Mouse (Mus musculus) neural tube, embryonic 15.5 days (tissue): Measurements from ENCODE around the gene Ahnak. TPM values are rescaled to one million over a fixed set of nuclear protein-coding genes. Genes with fewer than 3 reads are reported as not detected.

Experiments
- ATAC-seq: fragments of 200-750 bp; cut with Nextera tagmentation; 2 replicates; pipeline ENCODE4 v1.8.0; 2017; ENCODE audit warnings: mild to moderate bottlenecking, moderate TSS enrichment, moderate library complexity; ENCODE audit not compliant: low FRiP score
- H3K27ac ChIP-seq: fragments of 300-500 bp; sonication (generic); replicated peaks from 2 replicates; pipeline ENCODE4 v1.5.1; 2015; ENCODE audit warnings: mild to moderate bottlenecking, inconsistent platforms
- H3K27me3 ChIP-seq: fragments of 300-500 bp; sonication (generic); replicated peaks from 2 replicates; pipeline ENCODE4 v1.6.1; 2015; ENCODE audit warnings: inconsistent platforms
- H3K36me3 ChIP-seq: fragments of 300-500 bp; sonication (generic); 2 replicates; pipeline ENCODE4 v1.6.1; 2015; ENCODE audit warnings: inconsistent platforms
- H3K4me1 ChIP-seq: fragments of 300-500 bp; sonication (generic); 2 replicates; pipeline ENCODE4 v1.6.1; 2015; ENCODE audit warnings: inconsistent platforms
- H3K4me2 ChIP-seq: fragments of 300-500 bp; sonication (generic); 2 replicates; pipeline ENCODE4 v1.6.1; 2015; ENCODE audit warnings: inconsistent platforms, mild to moderate bottlenecking, moderate library complexity
- H3K4me3 ChIP-seq: fragments of 300-500 bp; sonication (generic); replicated peaks from 2 replicates; pipeline ENCODE4 v1.5.1; 2015; ENCODE audit warnings: mild to moderate bottlenecking, inconsistent platforms
- H3K9ac ChIP-seq: fragments of 300-500 bp; sonication (generic); replicated peaks from 2 replicates; pipeline ENCODE4 v1.6.1; 2015; ENCODE audit warnings: mild to moderate bottlenecking, inconsistent platforms
- H3K9me3 ChIP-seq: fragments of 300-500 bp; sonication (generic); replicated peaks from 2 replicates; pipeline ENCODE4 v1.6.1; 2016; ENCODE audit warnings: inconsistent platforms
- WGBS: fragments of 180-500 bp; shearing (Covaris S2); methylation state at CpG from one replicate; pipeline ENCODE4 v1.1.7; 2015; ENCODE audit warnings: mixed read lengths; 5-methylcytosine and 5-hydroxymethylcytosine counted together
- polyA plus RNA-seq: library from polyadenylated mRNA; unstranded; fragments of >200 nt; fragmentation: Nextera tagmentation; extraction: Ambion mirVana; gene quantifications from 2 replicates; pipeline ENCODE4 v1.2.1, GENCODE M21; 2015

The Ahnak gene
- polyA plus RNA-seq, 1 experiment from 2014 or later, result 4.4 TPM

DNA sequence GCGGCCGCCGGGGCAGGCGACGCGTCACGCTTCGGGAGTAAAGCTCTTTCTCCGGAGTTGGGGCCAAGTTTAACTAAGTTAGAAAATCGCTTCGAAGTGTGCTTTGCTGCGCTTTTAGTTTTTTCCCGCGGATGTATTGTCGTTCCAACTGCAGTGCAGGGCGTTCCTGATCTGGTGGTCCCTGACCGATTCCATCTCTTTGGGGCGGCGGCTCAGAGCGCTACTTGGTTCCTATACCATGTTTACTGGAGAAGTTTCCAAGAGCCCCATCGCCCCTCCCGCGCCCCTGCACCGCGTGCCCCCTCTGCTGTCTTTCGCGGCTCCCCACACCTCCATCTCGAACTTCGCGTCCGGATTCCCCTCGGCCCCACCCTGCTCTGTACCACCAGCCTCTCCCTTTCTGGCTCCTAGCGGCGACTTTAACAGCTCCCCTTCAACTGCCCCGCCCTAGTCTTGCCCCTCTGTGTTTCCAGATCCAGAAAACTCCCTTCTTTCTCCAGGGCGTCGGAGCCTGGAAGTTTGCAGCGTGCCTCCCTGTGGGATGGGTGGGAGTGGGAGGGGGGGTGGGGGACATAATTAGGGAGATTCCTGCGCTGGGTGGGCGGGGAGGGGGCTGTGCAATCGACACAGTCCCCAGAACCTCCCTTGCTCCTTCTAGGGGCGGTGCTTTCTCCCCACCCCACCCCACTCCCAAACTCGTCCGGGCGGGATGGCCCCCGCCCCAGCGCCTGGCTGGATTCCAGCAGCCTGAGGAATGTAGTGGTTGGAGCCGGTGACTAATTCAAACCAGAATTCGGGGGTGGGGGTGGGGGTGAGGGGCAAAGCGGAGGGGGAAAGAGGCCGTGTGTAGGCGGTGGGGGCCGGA is 715 bp downstream of the Ahnak start:
- Histone ChIP-seq H3K9ac (peak overlapping the region; percentile 53), H3K36me3 (no peaks in the 10 kb centered on the region), H3K9me3 (no peaks in the 10 kb centered on the region), H3K4me1 (peaks cover 61% of the 10 kb centered on the region), H3K4me3 (peak overlapping the region; percentile 48), H3K27ac (peak overlapping the region; percentile 75), H3K27me3 (peaks cover 49% of the 10 kb centered on the region), H3K4me2 (peak overlapping the region; percentile 80)
- WGBS, result under 1% methylated on average over 49 of the region's 53 CpGs
- peak; percentile 34 for ATAC-seq

GRCm38 (mm10) chr19:8990432-8991102 is 1.5 kb downstream of the Ahnak start:
- peak overlapping the region; percentile 80 for H3K4me2 ChIP-seq
- ATAC-seq, result peak; percentile 32

GRCm38 (mm10) chr19:8991245-8991870 is 2.3 kb downstream of the Ahnak start:
- peaks cover 49% of the 10 kb centered on the region for H3K27me3 ChIP-seq
- ATAC-seq, result no peak
- H3K4me3 ChIP-seq, result peak overlapping the region; percentile 48; the same call in 1 of the 2 replicates
- H3K4me2 ChIP-seq, result peak overlapping the region; percentile 80
- 80% methylated on average over 4 of the region's 4 CpGs for WGBS
- H3K36me3 ChIP-seq, result no peaks in the 10 kb centered on the region
- H3K9ac ChIP-seq, result no peak overlapping the region
- H3K27ac ChIP-seq, result no peak overlapping the region
- peaks cover 48% of the 10 kb centered on the region for H3K4me1 ChIP-seq
- no peaks in the 10 kb centered on the region for H3K9me3 ChIP-seq

More at GRCm38 (mm10) chr19:8990432-8991102, 1.5 kb downstream of the Ahnak start:
- Histone ChIP-seq H3K9ac (peak overlapping the region; percentile 32; the same call in 1 of the 2 replicates), H3K4me3 (peak overlapping the region; percentile 48), H3K9me3 (no peaks in the 10 kb centered on the region), H3K4me1 (peaks cover 53% of the 10 kb centered on the region), H3K27ac (peak overlapping the region; percentile 45; the same call in 1 of the 2 replicates), H3K27me3 (peaks cover 49% of the 10 kb centered on the region), H3K36me3 (no peaks in the 10 kb centered on the region)
- WGBS, result 26% methylated on average over 15 of the region's 15 CpGs

DNA sequence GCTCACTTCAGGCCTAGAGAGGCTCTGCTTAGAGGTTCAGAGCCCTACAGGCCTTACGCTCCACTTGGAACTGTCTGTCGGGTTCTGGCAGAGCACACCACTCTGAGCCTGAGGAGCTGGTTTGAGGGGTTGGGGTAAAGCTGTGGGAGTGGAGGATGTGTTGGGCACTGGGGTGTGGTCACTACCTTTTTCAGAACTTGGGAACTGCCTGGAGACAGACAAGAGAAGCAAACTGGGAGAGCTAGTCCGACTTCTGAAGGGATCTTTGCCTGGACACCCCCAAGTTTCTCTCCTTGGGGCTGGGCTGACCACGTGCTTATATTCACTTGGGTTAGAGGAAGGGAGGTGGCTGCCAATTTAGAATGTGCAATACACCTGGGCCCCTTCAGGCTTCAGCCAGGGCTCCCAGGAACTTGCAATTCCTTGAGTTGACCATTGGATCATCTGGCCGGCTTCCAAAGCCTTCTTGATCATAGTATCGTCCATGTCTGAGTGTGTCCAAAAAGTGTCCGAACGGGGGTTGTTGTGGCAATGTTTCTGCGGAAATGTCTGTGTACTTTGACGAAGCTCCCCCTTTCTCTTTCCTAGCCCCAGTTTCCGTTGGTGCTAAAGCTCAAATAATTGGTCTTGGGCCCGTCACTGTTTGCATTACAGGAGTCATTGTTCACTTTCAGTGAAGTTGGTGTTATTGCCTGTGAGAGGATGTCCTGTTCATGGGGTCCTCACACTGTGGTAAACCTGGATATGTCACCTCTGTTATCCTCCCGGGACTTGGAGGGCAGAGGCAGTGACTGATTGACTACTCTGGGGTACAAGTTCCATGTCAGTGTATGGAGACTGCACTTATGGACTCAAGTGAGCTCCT is 3.0 kb downstream of the Ahnak start:
- Histone ChIP-seq H3K27ac (peak overlapping the region; percentile 48), H3K4me3 (no peak overlapping the region), H3K36me3 (no peaks in the 10 kb centered on the region), H3K27me3 (peaks cover 49% of the 10 kb centered on the region), H3K9ac (no peak overlapping the region), H3K4me2 (peak overlapping the region; percentile 80), H3K9me3 (no peaks in the 10 kb centered on the region), H3K4me1 (peaks cover 48% of the 10 kb centered on the region)
- WGBS, result 78% methylated on average over 13 of the region's 13 CpGs
- ATAC-seq, result no peak

DNA sequence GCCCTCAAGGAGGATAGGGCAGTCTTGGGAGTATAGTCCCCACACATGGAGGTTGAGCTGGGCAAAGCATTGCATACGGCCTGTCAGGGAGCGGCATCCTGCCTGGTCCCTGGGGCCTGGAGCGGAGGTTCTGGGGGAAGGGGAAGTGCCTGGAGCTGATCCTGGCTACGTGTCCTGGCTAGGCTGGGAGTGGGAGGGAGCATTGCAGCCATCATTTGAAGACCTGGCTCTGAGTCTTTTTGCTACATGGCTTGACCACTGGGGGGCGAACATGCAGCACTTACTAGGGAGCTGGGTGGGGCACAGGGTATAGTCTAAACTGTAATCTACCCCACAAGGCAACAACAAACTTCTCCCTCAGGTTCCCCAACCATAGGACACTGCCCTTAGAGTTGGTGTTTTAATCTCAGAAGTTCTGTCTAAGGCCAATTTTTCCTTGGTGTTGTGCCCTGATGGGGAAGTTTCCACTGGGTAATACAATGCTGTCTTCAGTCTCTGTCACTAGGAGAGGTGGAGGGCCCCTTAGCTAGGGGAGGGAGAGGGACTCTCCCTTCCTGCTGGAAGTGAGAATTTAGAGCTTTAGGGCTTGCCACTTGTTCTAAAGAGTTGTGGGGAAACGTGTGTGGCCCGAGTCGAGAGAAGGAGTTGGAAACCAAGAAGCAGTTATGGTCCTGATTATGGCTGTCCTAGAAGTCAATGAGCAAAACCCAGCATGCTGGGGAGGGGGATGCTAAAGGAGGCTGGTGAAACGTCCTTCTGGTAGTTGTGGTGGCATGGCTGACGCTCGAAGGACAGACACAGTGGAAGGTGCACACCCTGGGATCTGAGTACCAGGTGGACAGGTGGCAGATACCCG is 3.9 kb downstream of the Ahnak start:
- peak overlapping the region; percentile 48 for H3K27ac ChIP-seq
- no peak overlapping the region for H3K4me3 ChIP-seq
- H3K4me2 ChIP-seq, result peak overlapping the region; percentile 80
- H3K9me3 ChIP-seq, result no peaks in the 10 kb centered on the region
- H3K36me3 ChIP-seq, result no peaks in the 10 kb centered on the region
- 28% methylated on average over 12 of the region's 12 CpGs for WGBS
- peaks cover 41% of the 10 kb centered on the region for H3K27me3 ChIP-seq
- peaks cover 56% of the 10 kb centered on the region for H3K4me1 ChIP-seq
- no peak for ATAC-seq
- no peak overlapping the region for H3K9ac ChIP-seq

GRCm38 (mm10) chr19:8993625-8993912 is 4.5 kb downstream of the Ahnak start:
- Histone ChIP-seq H3K9ac (no peak overlapping the region), H3K27me3 (peaks cover 35% of the 10 kb centered on the region), H3K9me3 (no peaks in the 10 kb centered on the region), H3K4me3 (no peak overlapping the region), H3K4me2 (no peak overlapping the region), H3K27ac (no peak overlapping the region), H3K4me1 (peaks cover 53% of the 10 kb centered on the region), H3K36me3 (no peaks in the 10 kb centered on the region)
- 55% methylated on average over 2 of the region's 2 CpGs for WGBS
- no peak for ATAC-seq

DNA sequence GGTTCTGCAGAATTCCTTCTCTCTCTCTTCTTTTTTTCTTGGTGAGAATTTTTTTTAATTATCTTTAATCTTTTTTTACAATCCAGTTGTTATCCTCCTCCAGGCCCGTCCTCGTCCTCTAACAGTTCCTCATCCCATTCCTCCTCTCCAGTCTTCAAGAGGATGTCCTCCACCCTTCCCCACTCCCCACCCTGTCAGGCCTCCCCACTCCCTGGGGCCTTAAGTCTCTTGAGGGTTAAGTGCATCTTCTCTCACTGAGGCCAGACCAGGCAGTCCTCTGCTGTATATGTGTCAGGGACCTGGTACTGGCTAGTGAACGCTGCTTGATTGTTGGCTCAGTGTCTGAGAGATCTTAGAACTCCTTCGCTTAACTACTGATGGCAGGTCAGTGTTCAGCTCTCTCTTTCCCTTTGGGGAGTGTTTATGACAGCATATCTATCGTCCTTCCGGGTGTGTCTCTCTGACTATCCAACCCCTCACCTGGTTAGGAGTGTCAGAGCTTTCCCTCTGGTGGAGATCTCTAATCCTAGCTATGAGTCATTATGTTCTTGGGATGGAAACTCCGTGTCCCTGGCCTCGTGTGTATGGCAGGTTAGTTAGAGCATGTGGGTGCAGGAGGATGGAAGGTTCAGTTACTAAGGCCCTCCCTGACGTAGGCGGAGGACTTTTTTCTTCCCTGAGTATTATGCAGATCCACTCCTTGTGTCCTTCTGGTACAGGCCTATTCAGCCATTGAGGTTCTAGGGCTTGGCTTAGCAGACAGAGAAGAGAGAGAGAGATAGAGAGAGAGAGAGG is 5.9 kb downstream of the Ahnak start:
- Histone ChIP-seq H3K9ac (no peak overlapping the region), H3K4me1 (peaks cover 39% of the 10 kb centered on the region), H3K27me3 (peaks cover 21% of the 10 kb centered on the region), H3K4me3 (no peak overlapping the region), H3K9me3 (no peaks in the 10 kb centered on the region), H3K36me3 (no peaks in the 10 kb centered on the region), H3K27ac (no peak overlapping the region), H3K4me2 (no peak overlapping the region)
- no peak for ATAC-seq
- 83% methylated on average over 10 of the region's 10 CpGs for WGBS

DNA sequence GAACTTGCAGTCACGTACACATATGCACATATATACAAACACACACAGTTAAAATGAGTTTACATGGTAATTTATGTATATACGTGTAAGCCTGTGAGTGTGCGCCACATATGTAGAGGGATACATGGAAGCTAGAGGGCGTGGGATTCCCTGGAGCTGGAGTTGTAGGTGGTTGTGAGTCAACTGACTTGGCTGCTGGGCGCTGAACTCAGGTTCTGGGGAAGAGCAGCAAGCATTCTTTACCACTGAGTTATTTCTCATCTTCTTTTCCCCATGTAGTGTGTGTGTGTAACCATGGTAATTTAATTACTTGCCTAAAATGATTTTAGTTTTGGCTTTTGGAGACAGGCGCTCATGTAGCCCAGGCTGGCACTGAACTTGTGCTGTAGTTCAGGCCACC is 7.5 kb downstream of the Ahnak start:
- peaks cover 25% of the 10 kb centered on the region for H3K4me1 ChIP-seq
- no peak overlapping the region for H3K27ac ChIP-seq
- H3K4me3 ChIP-seq, result no peak overlapping the region
- H3K36me3 ChIP-seq, result no peaks in the 10 kb centered on the region
- no peaks in the 10 kb centered on the region for H3K9me3 ChIP-seq
- H3K27me3 ChIP-seq, result peaks cover 6% of the 10 kb centered on the region; the same call in 1 of the 2 replicates
- no peak overlapping the region for H3K4me2 ChIP-seq
- no peak overlapping the region for H3K9ac ChIP-seq
- ATAC-seq, result no peak
- 91% methylated on average over 6 of the region's 6 CpGs for WGBS

DNA sequence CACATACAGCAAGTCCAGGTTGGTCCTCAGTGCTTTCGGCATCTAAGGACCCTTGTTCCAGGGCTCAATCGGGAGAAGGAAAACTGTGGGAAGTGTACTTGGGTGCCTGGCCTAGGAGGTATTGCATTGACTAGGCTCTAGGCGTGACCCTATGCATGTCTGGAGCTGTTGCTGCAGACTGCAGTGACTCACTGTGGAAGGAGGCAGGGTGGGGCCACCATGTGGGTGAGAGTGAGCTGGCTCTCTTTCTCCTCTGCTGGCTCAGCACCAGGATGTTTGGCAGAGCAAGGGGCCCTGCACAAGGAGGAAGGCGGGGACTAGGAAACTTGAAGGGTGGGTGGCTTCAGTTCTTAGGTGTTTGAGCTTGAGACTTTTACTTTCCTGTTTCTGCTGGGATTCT is 8.5 kb downstream of the Ahnak start:
- H3K9me3 ChIP-seq, result no peaks in the 10 kb centered on the region
- no peak overlapping the region for H3K4me3 ChIP-seq
- H3K4me2 ChIP-seq, result no peak overlapping the region
- H3K9ac ChIP-seq, result no peak overlapping the region
- peak overlapping the region; percentile 56 for H3K27ac ChIP-seq
- 71% methylated on average over 4 of the region's 4 CpGs for WGBS
- peaks cover 19% of the 10 kb centered on the region for H3K4me1 ChIP-seq
- no peaks in the 10 kb centered on the region for H3K36me3 ChIP-seq
- no peaks in the 10 kb centered on the region for H3K27me3 ChIP-seq
- peak; percentile 62; the same call in 1 of the 2 replicates for ATAC-seq

- 79% methylated on average over 6 of the region's 6 CpGs for WGBS
- no peaks in the 10 kb centered on the region for H3K36me3 ChIP-seq
- H3K27ac ChIP-seq, result no peak overlapping the region
- H3K4me3 ChIP-seq, result no peak overlapping the region
- no peak for ATAC-seq
- no peaks in the 10 kb centered on the region for H3K27me3 ChIP-seq
- H3K4me1 ChIP-seq, result peaks cover 12% of the 10 kb centered on the region
- H3K9ac ChIP-seq, result no peak overlapping the region
- no peaks in the 10 kb centered on the region for H3K9me3 ChIP-seq
- H3K4me2 ChIP-seq, result no peak overlapping the region
These were observed 9.5 kb downstream of the Ahnak start for GRCm38 (mm10) chr19:8998546-8998945.
